Mouse (Mus musculus) macrophage (primary cell): Measurements from ENCODE around the gene Dennd6b. TPM values are rescaled to one million over a fixed set of nuclear protein-coding genes. Genes with fewer than 3 reads are reported as not detected.

ENCODE experiments used
- H3K27ac ChIP-seq: fragments of 350-480 bp; formaldehyde crosslinking; 2 replicates; pipeline ENCODE4 v1.9.0; 2021
- H3K36me3 ChIP-seq: fragments of 350-480 bp; formaldehyde crosslinking; 2 replicates; pipeline ENCODE4 v1.9.0; 2021; ENCODE audit errors: inconsistent target
- H3K4me3 ChIP-seq: fragments of 350-480 bp; formaldehyde crosslinking; 2 replicates; pipeline ENCODE4 v1.9.0; 2021; ENCODE audit errors: inconsistent target
- H3K79me2 ChIP-seq: fragments of 350-480 bp; formaldehyde crosslinking; 2 replicates; pipeline ENCODE4 v1.9.0; 2021; ENCODE audit errors: inconsistent target
- WGBS: methylation state at CpG from one replicate; pipeline ENCODE4 v1.1.7; 2026; ENCODE audit warnings: inconsistent platforms; ENCODE audit not compliant: missing documents; 5-methylcytosine and 5-hydroxymethylcytosine counted together
- polyA plus RNA-seq: library from polyadenylated mRNA; stranded (reverse); fragments of 250-400 nt; gene quantifications from 3 replicates; pipeline ENCODE4 v1.2.4, GENCODE M21; 2018; ENCODE audit warnings: inconsistent platforms

The Dennd6b gene
- polyA plus RNA-seq, 1 experiment from 2014 or later: 0.80 TPM

DNA sequence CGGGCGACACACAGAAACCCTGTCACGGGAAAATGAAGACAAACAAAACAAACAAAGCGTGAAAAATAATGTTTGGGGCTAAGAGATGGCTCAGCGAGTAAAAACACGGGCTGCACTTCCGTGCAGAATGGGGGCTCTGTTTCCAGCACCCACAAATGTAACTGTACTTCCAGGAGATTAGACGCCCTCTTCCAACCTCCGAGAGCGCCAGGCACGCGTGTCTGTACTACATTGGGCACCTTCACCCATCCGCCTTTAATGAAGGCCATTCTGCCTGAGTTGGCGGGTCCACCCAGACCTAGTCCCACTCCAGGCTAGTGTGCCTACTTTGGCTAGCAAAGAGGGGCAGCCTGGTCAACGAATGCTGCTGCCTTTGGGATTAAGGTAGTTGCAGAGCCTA, 760 bp upstream of the Dennd6b start:
- no peaks in the 10 kb centered on the region for H3K36me3 ChIP-seq
- H3K27ac ChIP-seq: 0 out of 2 replicates have a peak overlapping the region, but pooled peaks have one; percentile 27
- H3K79me2 ChIP-seq: no peaks in the 10 kb centered on the region
- WGBS: 76% methylated on average over 15 of the region's 15 CpGs
- H3K4me3 ChIP-seq: peak overlapping the region; percentile 43

DNA sequence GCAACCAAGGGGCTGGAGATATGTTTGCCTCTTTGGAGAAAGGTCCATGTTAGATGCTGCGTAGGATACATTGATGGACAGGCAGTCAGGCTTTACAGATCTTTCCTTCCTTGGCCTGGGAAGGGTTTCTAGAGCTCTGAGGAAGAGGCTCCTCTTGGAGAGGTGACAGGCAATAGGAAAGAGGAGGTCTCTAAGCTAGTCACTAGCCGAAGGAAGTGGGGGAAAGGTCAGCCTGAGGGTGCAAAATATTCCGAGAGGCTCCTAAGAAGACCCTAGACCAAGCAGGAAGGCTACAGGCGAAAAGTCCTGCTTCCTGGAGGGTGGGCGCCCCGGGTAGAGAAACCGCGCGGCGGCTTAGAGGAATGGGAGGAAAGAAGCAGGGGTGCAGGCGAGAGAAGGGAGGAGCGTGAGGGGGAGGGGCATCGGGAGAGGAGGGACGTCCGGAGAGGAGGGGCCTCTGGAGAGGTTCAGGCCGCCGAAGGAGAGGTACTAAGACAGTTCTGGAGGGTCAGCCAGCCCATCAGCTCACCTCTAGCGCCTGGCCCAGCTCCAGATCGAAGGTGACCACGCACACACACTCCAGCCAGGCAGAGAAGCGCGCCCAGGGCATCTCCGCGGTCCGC, 495 bp downstream of the Dennd6b start:
- Histone ChIP-seq H3K4me3 (peak overlapping the region; percentile 43), H3K36me3 (no peaks in the 10 kb centered on the region), H3K79me2 (no peaks in the 10 kb centered on the region), H3K27ac (peak overlapping the region; percentile 59)
- under 1% methylated on average over 23 of the region's 25 CpGs for WGBS

- WGBS: 67% methylated on average over 6 of the region's 6 CpGs
- peak overlapping the region; percentile 59 for H3K27ac ChIP-seq
- peak overlapping the region; percentile 43; the same call in 1 of the 2 replicates for H3K4me3 ChIP-seq
- H3K36me3 ChIP-seq: no peaks in the 10 kb centered on the region
- H3K79me2 ChIP-seq: no peaks in the 10 kb centered on the region
These were observed 1.0 kb downstream of the Dennd6b start for GRCm38 (mm10) chr15:89195261-89195681.

- H3K79me2 ChIP-seq: peaks cover 5% of the 10 kb centered on the region
- H3K36me3 ChIP-seq: no peaks in the 10 kb centered on the region
- no peak overlapping the region for H3K27ac ChIP-seq
- 100% methylated on average over 5 of the region's 5 CpGs for WGBS
- no peak overlapping the region for H3K4me3 ChIP-seq
These were observed 11.4 kb downstream of the Dennd6b start for GRCm38 (mm10) chr15:89184937-89185227.

- 98% methylated on average over 5 of the region's 5 CpGs for WGBS
- H3K27ac ChIP-seq: no peak overlapping the region
- peaks cover 11% of the 10 kb centered on the region for H3K79me2 ChIP-seq
- no peak overlapping the region for H3K4me3 ChIP-seq
- no peaks in the 10 kb centered on the region for H3K36me3 ChIP-seq
These were observed 12.0 kb downstream of the Dennd6b start for GRCm38 (mm10) chr15:89184141-89184936.

GRCm38 (mm10) chr15:89182842-89183241, 13.5 kb downstream of the Dennd6b start:
- Histone ChIP-seq H3K27ac (peak overlapping the region; percentile 89), H3K36me3 (no peaks in the 10 kb centered on the region), H3K4me3 (no peak overlapping the region; the same call in 1 of the 2 replicates), H3K79me2 (peaks cover 25% of the 10 kb centered on the region)
- WGBS: 87% methylated on average over 4 of the region's 5 CpGs

DNA sequence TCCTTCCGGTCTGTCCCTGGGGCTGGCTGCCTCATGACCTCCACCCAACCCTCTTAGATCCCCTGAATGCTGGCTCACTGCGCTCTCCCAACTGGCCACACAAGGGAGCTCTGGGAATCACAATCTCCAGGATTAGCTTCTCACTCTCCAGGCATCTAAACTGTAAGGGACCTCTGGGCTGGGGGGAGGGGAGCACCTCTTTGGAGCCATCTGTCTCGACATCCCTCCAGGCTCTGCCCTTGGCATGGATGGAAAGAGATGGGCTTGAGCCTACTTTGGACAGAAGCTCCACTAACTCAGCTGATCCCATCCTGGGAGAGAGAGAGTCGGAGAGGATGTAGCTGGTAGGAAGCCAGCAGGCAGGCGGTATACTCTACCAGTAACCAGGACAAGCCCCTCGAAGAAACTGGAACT, 14.0 kb downstream of the Dennd6b start:
- peak overlapping the region; percentile 89 for H3K27ac ChIP-seq
- 42% methylated on average over 6 of the region's 6 CpGs for WGBS
- H3K4me3 ChIP-seq: no peak overlapping the region; the same call in 1 of the 2 replicates
- H3K36me3 ChIP-seq: no peaks in the 10 kb centered on the region
- peaks cover 26% of the 10 kb centered on the region for H3K79me2 ChIP-seq

DNA sequence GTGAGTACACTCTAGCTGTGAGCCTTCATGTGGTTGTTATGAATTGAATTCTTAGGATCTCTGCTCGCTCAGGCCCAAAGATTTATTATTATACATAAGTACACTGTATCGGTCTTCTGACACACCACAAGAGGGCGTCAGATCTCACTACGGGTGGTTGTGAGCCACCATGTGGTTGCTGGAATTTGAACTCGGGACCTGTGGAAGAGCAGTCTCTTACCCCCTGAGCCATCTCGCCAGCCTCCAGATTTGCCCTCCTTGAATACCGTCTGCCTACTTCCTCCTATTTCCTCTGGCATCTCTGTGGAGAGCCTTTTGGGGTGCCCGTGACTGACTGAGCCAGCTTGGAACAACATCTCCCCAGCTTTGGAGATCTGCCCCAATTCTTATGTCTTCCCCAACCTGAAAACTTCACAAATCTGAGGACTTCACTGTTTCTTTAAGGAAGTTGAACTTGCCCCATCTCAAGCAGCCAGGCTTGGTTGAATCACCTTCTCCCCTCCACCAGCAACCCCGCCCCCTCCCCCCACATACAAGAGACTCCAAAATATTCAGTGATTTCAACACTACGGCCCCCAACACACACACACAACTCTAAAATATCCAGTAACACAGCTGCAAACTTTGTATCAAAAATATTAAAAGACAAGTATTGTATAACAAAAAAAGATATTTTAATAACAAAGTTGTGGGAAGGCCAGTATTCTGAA, 14.6 kb downstream of the Dennd6b start:
- H3K27ac ChIP-seq: peak overlapping the region; percentile 89

DNA sequence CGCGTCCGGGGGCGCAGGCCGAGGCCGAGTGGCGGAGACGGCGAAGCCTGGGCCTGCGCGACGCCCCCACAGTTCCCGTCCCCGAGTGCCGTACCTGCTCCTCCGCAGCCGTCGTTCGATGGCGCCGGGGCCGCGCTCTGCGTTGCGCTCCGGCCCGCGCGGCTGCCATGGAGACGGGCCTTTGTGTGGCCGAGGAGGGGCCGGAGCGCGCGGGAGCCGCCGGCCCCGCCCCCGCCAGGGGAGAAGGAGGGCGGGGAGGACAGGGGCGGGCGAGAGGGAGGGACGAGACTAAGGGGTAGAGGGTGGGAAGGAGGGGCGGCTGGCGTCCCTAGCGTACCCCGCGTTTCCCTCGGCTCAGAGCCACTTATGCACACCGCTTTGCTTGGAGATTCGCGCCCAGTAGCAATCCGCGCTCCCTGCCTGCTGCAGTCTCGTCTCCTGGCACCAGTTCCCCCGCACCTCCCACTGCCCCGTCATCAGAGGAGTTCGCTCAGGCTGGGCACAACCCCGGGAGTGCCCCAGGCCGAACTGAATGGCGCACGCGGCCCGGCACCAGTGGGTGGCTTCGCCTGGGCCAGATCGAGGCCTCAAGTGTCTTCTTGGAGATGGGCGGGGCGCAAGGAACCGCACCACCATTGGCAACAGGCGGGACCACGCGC, 15.6 kb downstream of the Dennd6b start, which contains the start of gene Plxnb2:
TSS of gene Plxnb2 (minus strand) at position 218 of the 659 bp plus-strand sequence.
- H3K27ac ChIP-seq: peak within 1 kb of the TSS; percentile 100
- H3K79me2 ChIP-seq: peaks cover 42% of the 10 kb centered on the region
- WGBS: 3% methylated on average over 47 of the region's 72 CpGs
- H3K4me3 ChIP-seq: peak within 1 kb of the TSS; percentile 93
- H3K36me3 ChIP-seq: no peaks in the 10 kb centered on the region

More for the DNA sequence above, 14.6 kb downstream of the Dennd6b start:
- H3K79me2 ChIP-seq: peaks cover 32% of the 10 kb centered on the region
- peak overlapping the region; percentile 45 for H3K4me3 ChIP-seq
- WGBS: 32% methylated on average over 10 of the region's 10 CpGs
- no peaks in the 10 kb centered on the region for H3K36me3 ChIP-seq

GRCm38 (mm10) chr15:89180081-89180541, 16.2 kb downstream of the Dennd6b start:
- Histone ChIP-seq H3K79me2 (peaks cover 48% of the 10 kb centered on the region), H3K27ac (peak overlapping the region; percentile 100), H3K36me3 (no peaks in the 10 kb centered on the region), H3K4me3 (peak overlapping the region; percentile 93)
- 4% methylated on average over 19 of the region's 26 CpGs for WGBS

DNA sequence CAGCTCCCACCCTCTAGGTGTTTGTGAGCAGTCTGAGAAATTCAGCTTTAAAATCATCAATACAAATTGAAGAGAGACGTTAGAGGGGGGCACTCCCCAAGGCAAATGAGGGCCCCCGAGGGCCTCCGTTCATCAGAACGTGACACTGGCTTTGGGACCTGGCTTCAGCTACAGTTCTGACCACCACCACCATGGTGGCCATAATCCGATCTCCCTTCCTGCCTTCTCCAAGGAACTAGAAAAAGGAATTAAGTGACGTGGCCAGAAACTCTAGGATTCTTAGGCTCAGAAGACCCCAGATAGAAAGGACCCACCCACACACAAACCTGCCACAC, 16.7 kb downstream of the Dennd6b start:
- Histone ChIP-seq H3K4me3 (peak overlapping the region; percentile 93), H3K79me2 (peaks cover 53% of the 10 kb centered on the region), H3K36me3 (no peaks in the 10 kb centered on the region), H3K27ac (peak overlapping the region; percentile 100)
- 44% methylated on average over 6 of the region's 6 CpGs for WGBS

GRCm38 (mm10) chr15:89178954-89179629, 17.2 kb downstream of the Dennd6b start:
- Histone ChIP-seq H3K79me2 (peaks cover 58% of the 10 kb centered on the region), H3K36me3 (no peaks in the 10 kb centered on the region), H3K4me3 (peak overlapping the region; percentile 93), H3K27ac (peak overlapping the region; percentile 100)
- WGBS: 30% methylated on average over 16 of the region's 16 CpGs

- Histone ChIP-seq H3K79me2 (peaks cover 66% of the 10 kb centered on the region), H3K27ac (peak overlapping the region; percentile 100), H3K36me3 (no peaks in the 10 kb centered on the region), H3K4me3 (peak overlapping the region; percentile 93)
- 77% methylated on average over 7 of the region's 7 CpGs for WGBS
These were observed 17.9 kb downstream of the Dennd6b start for GRCm38 (mm10) chr15:89178260-89178860.
